Mouse (Mus musculus): Measurements from ENCODE around the gene Atp11a. TPM values are rescaled to one million over a fixed set of nuclear protein-coding genes. Genes with fewer than 3 reads are reported as not detected.
A peak's percentile ranks its signal among the peaks of the same experiment; 100 is the strongest.

Atp11a gene
- polyA plus RNA-seq, 1 experiment: 7.7 TPM

DNA sequence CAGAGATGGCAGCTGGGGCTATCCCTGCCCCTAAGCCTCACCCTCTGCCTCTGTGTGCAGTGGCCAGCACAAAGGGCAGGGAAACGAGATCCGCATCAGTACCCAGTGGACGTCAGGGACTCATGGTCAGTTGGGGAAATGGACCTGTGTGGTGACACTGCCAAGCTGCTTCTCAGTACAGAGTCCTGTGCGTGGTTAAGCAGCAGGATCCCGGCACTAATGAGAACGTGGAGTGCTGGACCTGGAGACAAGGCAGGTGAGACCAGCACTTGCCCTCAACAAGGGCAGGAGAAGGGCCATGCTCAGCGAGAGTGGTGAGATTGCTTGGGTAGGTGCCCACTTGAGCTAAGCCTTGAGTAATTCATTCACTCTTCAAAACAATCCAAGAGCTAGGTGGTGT lies 7.7 kb upstream of the Atp11a start:
- H3K9me3 ChIP-seq: peaks cover 20% of the 10 kb centered on the region
- peaks cover 62% of the 10 kb centered on the region for H3K27me3 ChIP-seq (replicated peaks)

DNA sequence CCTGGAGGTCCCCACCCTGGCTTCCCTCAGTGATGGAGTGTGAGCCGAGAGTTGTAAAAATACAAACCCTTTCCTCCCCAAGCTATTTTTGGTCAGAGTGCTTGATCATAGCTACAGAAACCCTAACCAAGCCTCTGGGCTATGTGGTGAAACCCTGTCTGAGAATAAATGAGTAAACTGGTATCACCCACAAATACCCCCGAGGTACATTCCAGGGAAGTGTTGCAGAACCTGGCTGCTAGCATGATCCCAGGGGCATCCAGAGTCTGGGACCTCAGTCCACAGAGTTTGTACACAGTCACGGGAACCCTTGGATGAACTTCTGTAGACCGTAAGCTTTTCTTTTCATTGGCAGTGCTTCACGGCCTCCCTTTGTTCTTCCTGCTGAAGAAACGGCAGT lies 3.8 kb upstream of the Atp11a start:
- H3K4me3 ChIP-seq (replicated peaks): no peak overlapping the region
- H3K36me3 ChIP-seq (replicated peaks; ENCODE audit: low read length): no peaks in the 10 kb centered on the region
- 0 out of 2 replicates have a peak, but pooled peaks cover 2% of the 10 kb centered on the region for H3K9me3 ChIP-seq
- H3K27me3 ChIP-seq (replicated peaks): peaks cover 74% of the 10 kb centered on the region
- TF ChIP-seq GATA1 (IDR thresholded peaks at IDR 0.05; ENCODE audit: borderline replicate concordance, low read length) (no peak), FLI1 (IDR thresholded peaks at IDR 0.05; ENCODE audit: low read length) (no peak)
- peaks cover 21% of the 10 kb centered on the region for H3K4me1 ChIP-seq

More for the DNA sequence above, 7.7 kb upstream of the Atp11a start:
- Histone ChIP-seq H3K36me3 (replicated peaks; ENCODE audit: low read length) (no peaks in the 10 kb centered on the region), H3K4me1 (no peaks in the 10 kb centered on the region; the same call in 1 of the 2 replicates), H3K4me3 (replicated peaks) (no peak overlapping the region)
- TF ChIP-seq GATA1 (IDR thresholded peaks at IDR 0.05; ENCODE audit: borderline replicate concordance, low read length) (no peak), FLI1 (IDR thresholded peaks at IDR 0.05; ENCODE audit: low read length) (no peak)

- Histone ChIP-seq H3K27me3 (replicated peaks) (peaks cover 73% of the 10 kb centered on the region), H3K4me1 (peaks cover 21% of the 10 kb centered on the region), H3K9me3 (0 out of 2 replicates have a peak, but pooled peaks cover under 1% of the 10 kb centered on the region), H3K36me3 (replicated peaks; ENCODE audit: low read length) (no peaks in the 10 kb centered on the region), H3K4me3 (replicated peaks) (no peak overlapping the region)
- TF ChIP-seq FLI1 (IDR thresholded peaks at IDR 0.05; ENCODE audit: low read length) (no peak), GATA1 (IDR thresholded peaks at IDR 0.05; ENCODE audit: borderline replicate concordance, low read length) (no peak)
These were observed 2.7 kb upstream of the Atp11a start for GRCm38 (mm10) chr8:12754115-12754514.

DNA sequence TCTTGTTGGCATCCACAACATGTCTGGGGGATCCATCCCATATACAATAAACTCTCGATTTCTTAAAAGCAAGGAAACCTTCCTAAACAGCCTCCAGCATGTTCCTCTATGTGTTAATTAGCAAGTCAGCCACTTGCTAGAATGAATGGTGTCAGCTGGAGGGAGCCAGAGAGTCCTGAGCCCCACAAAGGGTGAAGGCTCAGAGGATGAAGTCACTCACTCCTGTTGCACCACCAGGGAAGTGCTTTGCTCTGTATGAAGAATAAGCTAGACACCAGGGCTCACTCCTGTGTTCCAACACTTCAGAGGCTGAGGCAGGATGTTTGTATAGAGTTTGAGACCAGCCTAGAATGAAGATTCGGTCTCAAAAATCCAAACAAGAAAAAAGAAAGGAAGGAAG lies 1.5 kb upstream of the Atp11a start:
- TF ChIP-seq FLI1 (IDR thresholded peaks at IDR 0.05; ENCODE audit: low read length) (no peak), GATA1 (IDR thresholded peaks at IDR 0.05; ENCODE audit: borderline replicate concordance, low read length) (no peak)
- Histone ChIP-seq H3K9me3 (no peaks in the 10 kb centered on the region), H3K36me3 (replicated peaks; ENCODE audit: low read length) (no peaks in the 10 kb centered on the region), H3K4me1 (peaks cover 21% of the 10 kb centered on the region), H3K4me3 (replicated peaks) (no peak overlapping the region), H3K27me3 (replicated peaks) (peaks cover 72% of the 10 kb centered on the region)

- Histone ChIP-seq H3K4me1 (peaks cover 25% of the 10 kb centered on the region), H3K4me3 (replicated peaks) (peak overlapping the region; percentile 91), H3K36me3 (replicated peaks; ENCODE audit: low read length) (no peaks in the 10 kb centered on the region), H3K27me3 (replicated peaks) (peaks cover 68% of the 10 kb centered on the region), H3K9me3 (no peaks in the 10 kb centered on the region)
- TF ChIP-seq FLI1 (IDR thresholded peaks at IDR 0.05; ENCODE audit: low read length): no peak
These were observed 988 bp upstream of the Atp11a start for GRCm38 (mm10) chr8:12755826-12756225.

GRCm38 (mm10) chr8:12757231-12757940 lies 572 bp downstream of the Atp11a start:
- Histone ChIP-seq H3K4me1 (peaks cover 36% of the 10 kb centered on the region), H3K36me3 (replicated peaks; ENCODE audit: low read length) (no peaks in the 10 kb centered on the region), H3K9me3 (no peaks in the 10 kb centered on the region), H3K4me3 (replicated peaks) (peak overlapping the region; percentile 91), H3K27me3 (replicated peaks) (peaks cover 75% of the 10 kb centered on the region)
- TF ChIP-seq GATA1 (IDR thresholded peaks at IDR 0.05; ENCODE audit: borderline replicate concordance, low read length) (no peak), FLI1 (IDR thresholded peaks at IDR 0.05; ENCODE audit: low read length) (no peak)

- Histone ChIP-seq H3K9me3 (no peaks in the 10 kb centered on the region), H3K27me3 (replicated peaks) (peaks cover 82% of the 10 kb centered on the region), H3K36me3 (replicated peaks; ENCODE audit: low read length) (no peaks in the 10 kb centered on the region), H3K4me1 (peaks cover 46% of the 10 kb centered on the region), H3K4me3 (replicated peaks) (no peak overlapping the region)
- TF ChIP-seq GATA1 (IDR thresholded peaks at IDR 0.05; ENCODE audit: borderline replicate concordance, low read length) (no peak), FLI1 (IDR thresholded peaks at IDR 0.05; ENCODE audit: low read length) (no peak)
These were observed 3.1 kb downstream of the Atp11a start for GRCm38 (mm10) chr8:12759963-12760362.

DNA sequence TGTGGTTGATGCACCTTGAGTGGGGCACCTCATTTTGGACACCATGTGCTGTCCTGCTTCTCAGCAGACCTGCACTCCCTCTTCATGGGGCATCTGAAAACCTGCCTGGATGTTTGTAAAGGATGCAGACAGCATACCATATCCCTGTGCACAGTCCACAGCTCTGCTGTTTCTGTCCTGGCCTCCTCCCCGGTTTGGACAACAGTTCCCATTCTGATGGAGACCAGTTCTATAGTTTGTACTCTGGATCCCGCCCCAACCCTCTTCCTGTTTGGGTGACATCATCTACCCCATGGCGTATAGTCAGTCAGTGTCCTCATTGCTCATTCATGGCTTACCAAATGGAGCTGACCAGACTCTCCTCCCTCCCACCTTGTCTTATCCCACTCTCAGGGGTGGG lies 5.1 kb downstream of the Atp11a start:
- Histone ChIP-seq H3K36me3 (replicated peaks; ENCODE audit: low read length) (no peaks in the 10 kb centered on the region), H3K4me1 (peaks cover 32% of the 10 kb centered on the region), H3K27me3 (replicated peaks) (peaks cover 83% of the 10 kb centered on the region), H3K9me3 (no peaks in the 10 kb centered on the region), H3K4me3 (replicated peaks) (no peak overlapping the region)
- TF ChIP-seq GATA1 (IDR thresholded peaks at IDR 0.05; ENCODE audit: borderline replicate concordance, low read length): no peak
- no peak for TF ChIP-seq FLI1 (IDR thresholded peaks at IDR 0.05; ENCODE audit: low read length)

- H3K4me1 ChIP-seq: peaks cover 25% of the 10 kb centered on the region
- H3K27me3 ChIP-seq (replicated peaks): peaks cover 79% of the 10 kb centered on the region
- H3K9me3 ChIP-seq: no peaks in the 10 kb centered on the region
- no peak overlapping the region for H3K4me3 ChIP-seq (replicated peaks)
- H3K36me3 ChIP-seq (replicated peaks; ENCODE audit: low read length): no peaks in the 10 kb centered on the region
- TF ChIP-seq FLI1 (IDR thresholded peaks at IDR 0.05; ENCODE audit: low read length) (no peak), GATA1 (IDR thresholded peaks at IDR 0.05; ENCODE audit: borderline replicate concordance, low read length) (no peak)
These were observed 6.8 kb downstream of the Atp11a start for GRCm38 (mm10) chr8:12763565-12764108.

DNA sequence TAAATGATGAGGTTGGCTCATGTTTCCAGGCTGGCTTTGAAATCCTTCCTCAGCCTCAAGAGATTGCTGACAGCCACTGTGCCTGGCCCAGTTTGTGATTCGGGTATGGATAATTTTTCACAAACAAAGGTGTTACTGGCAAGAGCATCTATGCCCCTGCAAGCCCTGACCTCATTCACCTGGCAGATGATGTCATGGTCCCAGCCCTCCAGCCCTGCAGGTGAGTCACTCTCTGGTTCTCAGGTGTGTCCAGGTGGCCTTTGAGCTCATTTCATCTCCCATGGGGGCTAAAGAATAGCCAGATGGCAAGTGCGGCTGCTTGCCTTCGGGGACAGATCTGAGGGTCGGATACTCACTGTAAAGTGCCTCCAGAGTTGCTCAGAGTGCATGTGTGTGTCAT lies 8.2 kb downstream of the Atp11a start:
- Histone ChIP-seq H3K4me1 (peaks cover 25% of the 10 kb centered on the region), H3K27me3 (replicated peaks) (peaks cover 76% of the 10 kb centered on the region)
- no peak for TF ChIP-seq FLI1 (IDR thresholded peaks at IDR 0.05; ENCODE audit: low read length)
- TF ChIP-seq GATA1 (IDR thresholded peaks at IDR 0.05; ENCODE audit: borderline replicate concordance, low read length): no peak

More for the DNA sequence above, 8.2 kb downstream of the Atp11a start:
- Histone ChIP-seq H3K4me3 (replicated peaks) (no peak overlapping the region), H3K9me3 (no peaks in the 10 kb centered on the region), H3K36me3 (replicated peaks; ENCODE audit: low read length) (no peaks in the 10 kb centered on the region)

Measured in megakaryocyte, embryonic 14.5 days (primary cell).